Mouse (Mus musculus): ENCODE measurements around the gene Notch1. TPM values are rescaled to one million over a fixed set of nuclear protein-coding genes. Genes with fewer than 3 reads are reported as not detected.

Notch1 gene
- polyA plus RNA-seq, 1 experiment from 2014 or later = 29.9 TPM

- Histone ChIP-seq H3K9me3 (ENCODE audit: control insufficient read depth, low read length) (no peaks in the 10 kb centered on the region), H3K27me3 (replicated peaks; ENCODE audit: control insufficient read depth, insufficient read depth, low read length) (no peaks in the 10 kb centered on the region), H3K27ac (replicated peaks; ENCODE audit: low read depth, low read length) (no peak overlapping the region), H3K9ac (ENCODE audit: low read depth, low read length) (no peak overlapping the region), H3K4me3 (ENCODE audit: low read depth, low read length) (no peak overlapping the region), H3K4me1 (ENCODE audit: control insufficient read depth, insufficient read depth, low read length) (peaks cover 10% of the 10 kb centered on the region), H3K36me3 (ENCODE audit: control insufficient read depth, insufficient read depth, low read length) (peaks cover 75% of the 10 kb centered on the region), H3K4me2 (ENCODE audit: low read depth, low read length) (no peak overlapping the region)
- ATAC-seq (ENCODE audit: low read depth) (no peak), DNase-seq (ENCODE audit: low spot score) (no peak)
- 78% methylated on average over 5 of the region's 5 CpGs for WGBS
These were observed 54.8 kb downstream of the Notch1 start for GRCm38 (mm10) chr2:26461667-26462066.

- H3K9ac ChIP-seq (ENCODE audit: low read depth, low read length) = no peak overlapping the region
- H3K9me3 ChIP-seq (ENCODE audit: control insufficient read depth, low read length) = no peaks in the 10 kb centered on the region
- no peak overlapping the region for H3K4me3 ChIP-seq (ENCODE audit: low read depth, low read length)
- 89% methylated on average over 13 of the region's 13 CpGs for WGBS
- DNase-seq (ENCODE audit: low spot score) = no peak
- no peak overlapping the region for H3K4me2 ChIP-seq (ENCODE audit: low read depth, low read length)
- no peak overlapping the region for H3K27ac ChIP-seq (replicated peaks; ENCODE audit: low read depth, low read length)
- no peak for ATAC-seq (ENCODE audit: low read depth)
- peaks cover 10% of the 10 kb centered on the region for H3K4me1 ChIP-seq (ENCODE audit: control insufficient read depth, insufficient read depth, low read length)
- H3K36me3 ChIP-seq (ENCODE audit: control insufficient read depth, insufficient read depth, low read length) = peaks cover 66% of the 10 kb centered on the region
- no peaks in the 10 kb centered on the region for H3K27me3 ChIP-seq (replicated peaks; ENCODE audit: control insufficient read depth, insufficient read depth, low read length)
These were observed 55.6 kb downstream of the Notch1 start for GRCm38 (mm10) chr2:26460837-26461236.

- no peak overlapping the region for H3K4me2 ChIP-seq (ENCODE audit: low read depth, low read length)
- DNase-seq (ENCODE audit: low spot score) (no peak), ATAC-seq (ENCODE audit: low read depth) (no peak)
- no peaks in the 10 kb centered on the region for H3K9me3 ChIP-seq (ENCODE audit: control insufficient read depth, low read length)
- peaks cover 10% of the 10 kb centered on the region for H3K4me1 ChIP-seq (ENCODE audit: control insufficient read depth, insufficient read depth, low read length)
- WGBS = 89% methylated on average over 14 of the region's 16 CpGs
- H3K4me3 ChIP-seq (ENCODE audit: low read depth, low read length) = no peak overlapping the region
- no peaks in the 10 kb centered on the region for H3K27me3 ChIP-seq (replicated peaks; ENCODE audit: control insufficient read depth, insufficient read depth, low read length)
- H3K36me3 ChIP-seq (ENCODE audit: control insufficient read depth, insufficient read depth, low read length) = peaks cover 62% of the 10 kb centered on the region
- no peak overlapping the region for H3K9ac ChIP-seq (ENCODE audit: low read depth, low read length)
- no peak overlapping the region for H3K27ac ChIP-seq (replicated peaks; ENCODE audit: low read depth, low read length)
These were observed 56.3 kb downstream of the Notch1 start for GRCm38 (mm10) chr2:26460097-26460646.

GRCm38 (mm10) chr2:26459478-26459877, 57.0 kb downstream of the Notch1 start:
- no peak overlapping the region for H3K4me3 ChIP-seq (ENCODE audit: low read depth, low read length)
- no peaks in the 10 kb centered on the region for H3K9me3 ChIP-seq (ENCODE audit: control insufficient read depth, low read length)
- no peak overlapping the region for H3K4me2 ChIP-seq (ENCODE audit: low read depth, low read length)
- DNase-seq (ENCODE audit: low spot score) (peak; percentile 19), ATAC-seq (ENCODE audit: low read depth) (peak; percentile 20; the same call in 1 of the 2 replicates)
- WGBS = 42% methylated on average over 5 of the region's 6 CpGs
- no peak overlapping the region for H3K27ac ChIP-seq (replicated peaks; ENCODE audit: low read depth, low read length)
- H3K27me3 ChIP-seq (replicated peaks; ENCODE audit: control insufficient read depth, insufficient read depth, low read length) = no peaks in the 10 kb centered on the region
- no peak overlapping the region for H3K9ac ChIP-seq (ENCODE audit: low read depth, low read length)
- peaks cover 10% of the 10 kb centered on the region for H3K4me1 ChIP-seq (ENCODE audit: control insufficient read depth, insufficient read depth, low read length)
- peaks cover 55% of the 10 kb centered on the region for H3K36me3 ChIP-seq (ENCODE audit: control insufficient read depth, insufficient read depth, low read length)

DNA sequence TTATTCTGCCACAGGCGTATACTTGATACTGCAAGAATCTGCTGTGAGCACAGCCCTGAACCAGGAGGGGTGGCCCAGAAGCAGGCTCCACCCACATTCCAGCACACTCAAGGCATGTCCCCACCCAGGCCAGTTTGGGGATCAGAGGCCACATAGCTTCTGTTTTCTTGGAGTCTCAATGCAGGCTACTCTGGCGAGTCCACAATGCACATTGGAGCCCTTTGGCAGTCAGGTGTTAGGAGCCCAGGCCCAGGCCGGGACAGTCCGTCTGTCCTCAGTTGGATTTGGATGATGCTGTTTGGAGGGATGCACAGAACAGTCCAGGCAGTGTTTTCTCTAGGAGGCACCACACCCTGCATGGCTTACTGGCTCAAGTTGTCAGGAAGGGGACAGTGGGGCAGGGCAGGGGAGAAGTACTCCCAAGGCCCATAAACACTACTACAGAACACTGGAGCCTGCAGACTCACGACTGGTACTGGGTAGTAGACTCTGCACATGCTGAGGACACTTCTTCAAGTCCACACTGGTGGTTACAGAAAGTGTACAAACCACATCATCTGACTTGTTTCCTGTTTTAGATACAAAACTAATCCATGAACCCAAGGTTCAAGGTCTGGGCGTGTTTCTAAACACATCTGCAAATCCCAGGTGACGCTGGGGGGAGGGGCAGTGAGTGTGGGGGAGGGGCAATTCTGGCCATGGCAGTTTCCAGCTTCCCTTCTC, 57.9 kb downstream of the Notch1 start:
- peak; percentile 71 for DNase-seq (ENCODE audit: low spot score)
- ATAC-seq (ENCODE audit: low read depth) = peak; percentile 67
- Histone ChIP-seq H3K27ac (replicated peaks; ENCODE audit: low read depth, low read length) (peak overlapping the region; percentile 50), H3K9ac (ENCODE audit: low read depth, low read length) (no peak overlapping the region), H3K4me2 (ENCODE audit: low read depth, low read length) (no peak overlapping the region), H3K27me3 (replicated peaks; ENCODE audit: control insufficient read depth, insufficient read depth, low read length) (no peaks in the 10 kb centered on the region), H3K36me3 (ENCODE audit: control insufficient read depth, insufficient read depth, low read length) (peaks cover 45% of the 10 kb centered on the region), H3K4me3 (ENCODE audit: low read depth, low read length) (no peak overlapping the region), H3K4me1 (ENCODE audit: control insufficient read depth, insufficient read depth, low read length) (peaks cover 10% of the 10 kb centered on the region), H3K9me3 (ENCODE audit: control insufficient read depth, low read length) (no peaks in the 10 kb centered on the region)
- 24% methylated on average over 7 of the region's 7 CpGs for WGBS

GRCm38 (mm10) chr2:26449121-26450060, 67.1 kb downstream of the Notch1 start:
- Histone ChIP-seq H3K9ac (ENCODE audit: low read depth, low read length) (no peak overlapping the region), H3K4me2 (ENCODE audit: low read depth, low read length) (no peak overlapping the region), H3K4me3 (ENCODE audit: low read depth, low read length) (no peak overlapping the region), H3K27ac (replicated peaks; ENCODE audit: low read depth, low read length) (no peak overlapping the region), H3K9me3 (ENCODE audit: control insufficient read depth, low read length) (no peaks in the 10 kb centered on the region), H3K4me1 (ENCODE audit: control insufficient read depth, insufficient read depth, low read length) (peaks cover 8% of the 10 kb centered on the region), H3K36me3 (ENCODE audit: control insufficient read depth, insufficient read depth, low read length) (no peaks in the 10 kb centered on the region), H3K27me3 (replicated peaks; ENCODE audit: control insufficient read depth, insufficient read depth, low read length) (no peaks in the 10 kb centered on the region)
- 18% methylated on average over 5 of the region's 5 CpGs for WGBS
- DNase-seq (ENCODE audit: low spot score) = peak; percentile 76
- ATAC-seq (ENCODE audit: low read depth) = no peak

GRCm38 (mm10) chr2:26447451-26447850, 69.0 kb downstream of the Notch1 start:
- Histone ChIP-seq H3K9ac (ENCODE audit: low read depth, low read length) (no peak overlapping the region), H3K4me2 (ENCODE audit: low read depth, low read length) (no peak overlapping the region), H3K27ac (replicated peaks; ENCODE audit: low read depth, low read length) (no peak overlapping the region), H3K36me3 (ENCODE audit: control insufficient read depth, insufficient read depth, low read length) (no peaks in the 10 kb centered on the region), H3K27me3 (replicated peaks; ENCODE audit: control insufficient read depth, insufficient read depth, low read length) (no peaks in the 10 kb centered on the region), H3K9me3 (ENCODE audit: control insufficient read depth, low read length) (no peaks in the 10 kb centered on the region), H3K4me3 (ENCODE audit: low read depth, low read length) (no peak overlapping the region), H3K4me1 (ENCODE audit: control insufficient read depth, insufficient read depth, low read length) (peaks cover 16% of the 10 kb centered on the region)
- no peak for ATAC-seq (ENCODE audit: low read depth)
- WGBS = 93% methylated on average over 1 of the region's 1 CpGs
- DNase-seq (ENCODE audit: low spot score) = no peak

- Histone ChIP-seq H3K4me3 (ENCODE audit: low read depth, low read length) (peak overlapping the region; percentile 89), H3K27ac (replicated peaks; ENCODE audit: low read depth, low read length) (no peak overlapping the region), H3K9ac (ENCODE audit: low read depth, low read length) (peak overlapping the region; percentile 69), H3K36me3 (ENCODE audit: control insufficient read depth, insufficient read depth, low read length) (peaks cover 4% of the 10 kb centered on the region), H3K4me2 (ENCODE audit: low read depth, low read length) (peak overlapping the region; percentile 70), H3K9me3 (ENCODE audit: control insufficient read depth, low read length) (no peaks in the 10 kb centered on the region), H3K27me3 (replicated peaks; ENCODE audit: control insufficient read depth, insufficient read depth, low read length) (no peaks in the 10 kb centered on the region), H3K4me1 (ENCODE audit: control insufficient read depth, insufficient read depth, low read length) (peaks cover 16% of the 10 kb centered on the region)
- DNase-seq (ENCODE audit: low spot score) (no peak), ATAC-seq (ENCODE audit: low read depth) (no peak)
- 68% methylated on average over 4 of the region's 4 CpGs for WGBS
These were observed 69.8 kb downstream of the Notch1 start for GRCm38 (mm10) chr2:26446671-26447070.
